Mouse (Mus musculus): ENCODE measurements around the gene Slc39a11. TPM values are rescaled to one million over a fixed set of nuclear protein-coding genes. Genes with fewer than 3 reads are reported as not detected.

Gene Slc39a11
- polyA plus RNA-seq, 2 experiments: 5.1 to 10.2 TPM

- H3K9me3 ChIP-seq (ENCODE audit: control insufficient read depth, low read length): no peaks in the 10 kb centered on the region
- H3K9ac ChIP-seq (replicated peaks): no peak overlapping the region
- no peak overlapping the region for H3K27ac ChIP-seq
- no peak overlapping the region for H3K4me3 ChIP-seq (ENCODE audit: insufficient read depth in 1 of 2, low read depth in 2 of 2, low read length in 2 of 2)
- H3K27me3 ChIP-seq (ENCODE audit: control insufficient read depth, insufficient read depth, low read length): no peaks in the 10 kb centered on the region
- H3K4me2 ChIP-seq (ENCODE audit: low read depth): no peak overlapping the region
- DNase-seq (ENCODE audit: low read depth in 3 of 3, low spot score in 3 of 3): no peak
- 60% methylated on average over 7 of the region's 7 CpGs for WGBS (ENCODE audit: insufficient replicate concordance)
- no peaks in the 10 kb centered on the region for H3K4me1 ChIP-seq (replicated peaks; ENCODE audit: control insufficient read depth in 2 of 2, insufficient read depth in 2 of 2, low read length in 1 of 2)
- TF ChIP-seq CTCF (IDR thresholded peaks at IDR 0.05; ENCODE audit: low read depth) (no peak), EP300 (IDR thresholded peaks at IDR 0.05; ENCODE audit: low read depth) (no peak)
- no peak for ATAC-seq (ENCODE audit: insufficient read depth)
- H3K36me3 ChIP-seq (replicated peaks; ENCODE audit: control insufficient read depth, insufficient read depth, low read depth): no peaks in the 10 kb centered on the region
These were observed 287.3 kb downstream of the Slc39a11 start for GRCm38 (mm10) chr11:113362617-113363016.

GRCm38 (mm10) chr11:113360049-113360835 is 289.6 kb downstream of the Slc39a11 start:
- Histone ChIP-seq H3K27me3 (ENCODE audit: control insufficient read depth, insufficient read depth, low read length) (no peaks in the 10 kb centered on the region), H3K4me3 (ENCODE audit: insufficient read depth in 1 of 2, low read depth in 2 of 2, low read length in 2 of 2) (no peak overlapping the region), H3K4me1 (replicated peaks; ENCODE audit: control insufficient read depth in 2 of 2, insufficient read depth in 2 of 2, low read length in 1 of 2) (no peaks in the 10 kb centered on the region), H3K27ac (no peak overlapping the region), H3K4me2 (ENCODE audit: low read depth) (no peak overlapping the region), H3K9me3 (ENCODE audit: control insufficient read depth, low read length) (no peaks in the 10 kb centered on the region), H3K36me3 (replicated peaks; ENCODE audit: control insufficient read depth, insufficient read depth, low read depth) (no peaks in the 10 kb centered on the region), H3K9ac (replicated peaks) (no peak overlapping the region)
- ATAC-seq (ENCODE audit: insufficient read depth): no peak
- 80% methylated on average over 10 of the region's 10 CpGs for WGBS (ENCODE audit: insufficient replicate concordance)
- TF ChIP-seq CTCF (IDR thresholded peaks at IDR 0.05; ENCODE audit: low read depth) (no peak), EP300 (IDR thresholded peaks at IDR 0.05; ENCODE audit: low read depth) (no peak)
- DNase-seq (ENCODE audit: low read depth in 3 of 3, low spot score in 3 of 3): no peak

GRCm38 (mm10) chr11:113355932-113356331 is 293.9 kb downstream of the Slc39a11 start:
- Histone ChIP-seq H3K4me3 (ENCODE audit: insufficient read depth in 1 of 2, low read depth in 2 of 2, low read length in 2 of 2) (no peak overlapping the region), H3K4me2 (ENCODE audit: low read depth) (no peak overlapping the region), H3K4me1 (replicated peaks; ENCODE audit: control insufficient read depth in 2 of 2, insufficient read depth in 2 of 2, low read length in 1 of 2) (no peaks in the 10 kb centered on the region), H3K27ac (no peak overlapping the region), H3K9ac (replicated peaks) (no peak overlapping the region), H3K9me3 (ENCODE audit: control insufficient read depth, low read length) (no peaks in the 10 kb centered on the region), H3K27me3 (ENCODE audit: control insufficient read depth, insufficient read depth, low read length) (no peaks in the 10 kb centered on the region), H3K36me3 (replicated peaks; ENCODE audit: control insufficient read depth, insufficient read depth, low read depth) (no peaks in the 10 kb centered on the region)
- DNase-seq (ENCODE audit: low read depth in 3 of 3, low spot score in 3 of 3) (no peak), ATAC-seq (ENCODE audit: insufficient read depth) (no peak)
- TF ChIP-seq EP300 (IDR thresholded peaks at IDR 0.05; ENCODE audit: low read depth) (no peak), CTCF (IDR thresholded peaks at IDR 0.05; ENCODE audit: low read depth) (no peak)
- WGBS (ENCODE audit: insufficient replicate concordance): 68% methylated on average over 5 of the region's 5 CpGs

- DNase-seq (ENCODE audit: low read depth in 3 of 3, low spot score in 3 of 3) (no peak), ATAC-seq (ENCODE audit: insufficient read depth) (no peak)
- Histone ChIP-seq H3K36me3 (replicated peaks; ENCODE audit: control insufficient read depth, insufficient read depth, low read depth) (no peaks in the 10 kb centered on the region), H3K27ac (no peak overlapping the region), H3K4me1 (replicated peaks; ENCODE audit: control insufficient read depth in 2 of 2, insufficient read depth in 2 of 2, low read length in 1 of 2) (no peaks in the 10 kb centered on the region), H3K9me3 (ENCODE audit: control insufficient read depth, low read length) (no peaks in the 10 kb centered on the region; the same call in 1 of the 2 replicates), H3K4me2 (ENCODE audit: low read depth) (no peak overlapping the region), H3K27me3 (ENCODE audit: control insufficient read depth, insufficient read depth, low read length) (no peaks in the 10 kb centered on the region), H3K9ac (replicated peaks) (no peak overlapping the region), H3K4me3 (ENCODE audit: insufficient read depth in 1 of 2, low read depth in 2 of 2, low read length in 2 of 2) (no peak overlapping the region)
- no peak for TF ChIP-seq EP300 (IDR thresholded peaks at IDR 0.05; ENCODE audit: low read depth)
- no peak for TF ChIP-seq CTCF (IDR thresholded peaks at IDR 0.05; ENCODE audit: low read depth)
- WGBS (ENCODE audit: insufficient replicate concordance): 53% methylated on average over 11 of the region's 12 CpGs
These were observed 297.6 kb downstream of the Slc39a11 start for GRCm38 (mm10) chr11:113352085-113352815.

- ATAC-seq (ENCODE audit: insufficient read depth) (no peak), DNase-seq (ENCODE audit: low read depth in 3 of 3, low spot score in 3 of 3) (no peak)
- TF ChIP-seq EP300 (IDR thresholded peaks at IDR 0.05; ENCODE audit: low read depth): no peak
- peak; percentile 32; the same call in 1 of the 2 replicates for TF ChIP-seq CTCF (IDR thresholded peaks at IDR 0.05; ENCODE audit: low read depth)
- no peak overlapping the region for H3K9ac ChIP-seq (replicated peaks)
- WGBS (ENCODE audit: insufficient replicate concordance): 70% methylated on average over 4 of the region's 4 CpGs
- no peaks in the 10 kb centered on the region; the same call in 1 of the 2 replicates for H3K9me3 ChIP-seq (ENCODE audit: control insufficient read depth, low read length)
- no peak overlapping the region for H3K27ac ChIP-seq
- H3K4me3 ChIP-seq (ENCODE audit: insufficient read depth in 1 of 2, low read depth in 2 of 2, low read length in 2 of 2): no peak overlapping the region
- no peaks in the 10 kb centered on the region for H3K27me3 ChIP-seq (ENCODE audit: control insufficient read depth, insufficient read depth, low read length)
- no peaks in the 10 kb centered on the region for H3K36me3 ChIP-seq (replicated peaks; ENCODE audit: control insufficient read depth, insufficient read depth, low read depth)
- no peak overlapping the region for H3K4me2 ChIP-seq (ENCODE audit: low read depth)
- H3K4me1 ChIP-seq (replicated peaks; ENCODE audit: control insufficient read depth in 2 of 2, insufficient read depth in 2 of 2, low read length in 1 of 2): no peaks in the 10 kb centered on the region
These were observed 299.3 kb downstream of the Slc39a11 start for GRCm38 (mm10) chr11:113350583-113350982.
